Mouse (Mus musculus): ENCODE measurements around the gene Acot8. TPM values are rescaled to one million over a fixed set of nuclear protein-coding genes. Genes with fewer than 3 reads are reported as not detected.

The Acot8 gene
- polyA plus RNA-seq, 1 experiment from 2014 or later: 22.2 TPM

GRCm38 (mm10) chr2:164831029-164831428 is 26.3 kb upstream of the Acot8 start:
- H3K27me3 ChIP-seq (replicated peaks; ENCODE audit: control insufficient read depth, insufficient read depth, low read length): no peaks in the 10 kb centered on the region
- ATAC-seq: no peak
- 89% methylated on average over 10 of the region's 10 CpGs for WGBS
- peaks cover 17% of the 10 kb centered on the region for H3K4me1 ChIP-seq (ENCODE audit: control insufficient read depth, insufficient read depth, low read depth, low read length)
- no peak overlapping the region for H3K4me2 ChIP-seq (ENCODE audit: low read length)
- no peak overlapping the region for H3K27ac ChIP-seq (ENCODE audit: low read depth, low read length)
- no peak overlapping the region for H3K9ac ChIP-seq (ENCODE audit: low read depth, low read length)
- no peaks in the 10 kb centered on the region for H3K9me3 ChIP-seq (ENCODE audit: control insufficient read depth, low read length)
- H3K36me3 ChIP-seq (ENCODE audit: control insufficient read depth, insufficient read depth, low read length): peaks cover 8% of the 10 kb centered on the region
- no peak overlapping the region for H3K4me3 ChIP-seq (ENCODE audit: low read length)

DNA sequence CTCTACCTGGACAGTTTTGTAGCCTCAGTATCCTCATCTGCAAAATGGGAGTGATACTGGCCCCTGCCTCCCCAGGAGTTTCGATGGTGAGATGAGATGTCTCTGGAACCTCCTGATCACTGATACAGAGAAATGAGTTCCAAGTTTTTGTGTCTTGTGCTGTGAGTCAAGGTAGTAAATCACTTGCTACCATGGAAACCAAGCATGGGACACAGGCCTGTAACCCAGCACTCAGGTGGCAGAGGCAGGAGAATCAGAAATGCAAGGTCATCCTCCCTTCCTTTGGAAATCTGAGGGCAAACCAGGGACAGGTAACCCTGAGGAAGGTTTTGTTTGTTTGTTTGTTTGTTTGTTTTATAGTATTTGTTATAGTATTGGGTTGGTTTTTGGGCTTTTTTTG is 24.4 kb upstream of the Acot8 start:
- H3K27ac ChIP-seq (ENCODE audit: low read depth, low read length): no peak overlapping the region
- H3K4me3 ChIP-seq (ENCODE audit: low read length): no peak overlapping the region
- peaks cover 20% of the 10 kb centered on the region for H3K36me3 ChIP-seq (ENCODE audit: control insufficient read depth, insufficient read depth, low read length)
- no peak overlapping the region for H3K4me2 ChIP-seq (ENCODE audit: low read length)
- peaks cover 8% of the 10 kb centered on the region for H3K4me1 ChIP-seq (ENCODE audit: control insufficient read depth, insufficient read depth, low read depth, low read length)
- no peaks in the 10 kb centered on the region for H3K27me3 ChIP-seq (replicated peaks; ENCODE audit: control insufficient read depth, insufficient read depth, low read length)
- H3K9ac ChIP-seq (ENCODE audit: low read depth, low read length): no peak overlapping the region
- ATAC-seq: no peak
- H3K9me3 ChIP-seq (ENCODE audit: control insufficient read depth, low read length): no peaks in the 10 kb centered on the region
- WGBS: 100% methylated on average over 1 of the region's 1 CpGs

DNA sequence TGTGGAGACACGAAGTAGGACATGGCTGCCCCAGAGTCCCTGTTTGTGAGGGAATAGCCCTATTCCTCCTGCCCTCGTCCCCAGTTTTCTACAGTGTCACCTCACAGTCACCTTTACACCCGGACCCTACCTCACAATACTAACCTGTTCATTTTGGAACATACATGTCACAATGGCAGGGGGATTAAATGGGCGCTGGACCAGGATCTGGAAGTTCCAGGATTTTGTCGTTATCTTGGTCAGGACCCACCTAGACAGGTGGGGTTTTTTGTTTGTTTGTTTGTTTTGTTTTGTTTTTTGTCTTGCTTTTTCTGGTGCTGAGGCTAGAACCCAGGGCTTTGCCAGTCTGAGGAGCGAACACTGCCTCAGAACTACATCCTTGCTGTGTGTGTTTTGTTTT is 23.8 kb upstream of the Acot8 start, which contains the start of gene Spata25:
TSS of gene Spata25 (minus strand) at position 101 of the 400 bp plus-strand sequence.
- no peak within 1 kb of the TSS for H3K4me2 ChIP-seq (ENCODE audit: low read length)
- H3K4me1 ChIP-seq (ENCODE audit: control insufficient read depth, insufficient read depth, low read depth, low read length): peaks cover 11% of the 10 kb centered on the region
- WGBS: 88% methylated on average over 6 of the region's 6 CpGs
- no peak within 1 kb of the TSS for H3K27ac ChIP-seq (ENCODE audit: low read depth, low read length)
- peaks cover 20% of the 10 kb centered on the region for H3K36me3 ChIP-seq (ENCODE audit: control insufficient read depth, insufficient read depth, low read length)
- no peaks in the 10 kb centered on the region for H3K27me3 ChIP-seq (replicated peaks; ENCODE audit: control insufficient read depth, insufficient read depth, low read length)
- no peak within 1 kb of the TSS for H3K9ac ChIP-seq (ENCODE audit: low read depth, low read length)
- no peak for ATAC-seq
- H3K4me3 ChIP-seq (ENCODE audit: low read length): no peak within 1 kb of the TSS
- H3K9me3 ChIP-seq (ENCODE audit: control insufficient read depth, low read length): no peaks in the 10 kb centered on the region

DNA sequence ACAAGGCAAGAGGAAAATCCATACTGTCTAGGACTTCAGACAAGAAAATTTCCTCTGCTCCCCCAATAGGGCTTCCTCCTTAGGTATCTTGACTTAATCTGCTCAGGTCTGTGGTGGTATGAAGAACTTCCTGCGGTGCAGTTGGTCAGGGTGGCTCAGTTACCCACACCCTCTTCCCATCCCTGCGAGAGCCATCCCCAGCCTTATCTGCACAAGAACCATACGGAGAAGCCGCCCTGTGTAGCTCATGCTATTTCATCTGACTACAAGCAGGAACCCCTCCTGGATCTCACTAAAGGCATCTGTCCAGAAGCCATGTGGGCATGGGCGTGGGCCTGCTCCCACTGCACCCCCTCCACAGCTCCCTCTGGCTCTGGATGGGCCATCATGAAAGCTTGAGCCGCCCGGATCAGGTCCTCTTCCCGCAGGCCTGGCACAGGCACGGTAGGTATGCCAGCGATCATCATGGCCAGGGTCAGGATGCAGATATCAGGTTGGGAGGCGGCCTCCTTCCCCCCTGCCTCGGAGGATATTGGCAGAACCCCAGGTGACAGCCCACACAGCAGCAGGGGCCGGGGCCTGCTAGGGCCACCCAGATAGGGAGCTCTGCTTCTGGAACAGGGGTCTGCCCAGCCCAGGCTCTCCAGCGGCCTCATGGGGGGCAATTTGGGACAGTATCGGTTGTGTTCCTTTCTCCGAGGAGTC is 22.6 kb upstream of the Acot8 start:
- 85% methylated on average over 16 of the region's 16 CpGs for WGBS
- Histone ChIP-seq H3K9ac (ENCODE audit: low read depth, low read length) (no peak overlapping the region), H3K9me3 (ENCODE audit: control insufficient read depth, low read length) (no peaks in the 10 kb centered on the region), H3K36me3 (ENCODE audit: control insufficient read depth, insufficient read depth, low read length) (peaks cover 20% of the 10 kb centered on the region), H3K4me1 (ENCODE audit: control insufficient read depth, insufficient read depth, low read depth, low read length) (peaks cover 7% of the 10 kb centered on the region), H3K4me3 (ENCODE audit: low read length) (no peak overlapping the region), H3K27me3 (replicated peaks; ENCODE audit: control insufficient read depth, insufficient read depth, low read length) (no peaks in the 10 kb centered on the region), H3K27ac (ENCODE audit: low read depth, low read length) (no peak overlapping the region), H3K4me2 (ENCODE audit: low read length) (no peak overlapping the region)
- no peak for ATAC-seq

DNA sequence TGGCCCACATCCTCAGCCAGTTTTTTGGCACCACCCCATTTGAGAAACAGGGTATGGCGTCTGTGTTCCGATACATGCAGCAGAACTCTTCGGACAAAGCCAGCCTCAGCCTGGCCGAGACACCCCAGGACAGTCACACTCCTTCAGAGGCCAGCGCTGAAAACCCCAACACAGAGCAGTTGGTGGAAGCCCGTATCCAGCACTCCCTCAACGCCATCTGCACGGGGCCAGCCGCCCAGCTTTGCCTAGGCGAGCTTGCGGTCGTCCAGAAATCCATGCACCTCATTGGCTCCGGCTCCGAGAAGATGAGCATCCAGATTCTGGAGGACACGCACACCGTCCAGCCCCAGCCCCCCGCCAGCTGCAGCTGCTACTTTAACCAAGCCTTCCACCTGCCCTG is 20.8 kb upstream of the Acot8 start:
- H3K27me3 ChIP-seq (replicated peaks; ENCODE audit: control insufficient read depth, insufficient read depth, low read length): no peaks in the 10 kb centered on the region
- no peak overlapping the region for H3K9ac ChIP-seq (ENCODE audit: low read depth, low read length)
- WGBS: 94% methylated on average over 17 of the region's 17 CpGs
- no peak overlapping the region for H3K27ac ChIP-seq (ENCODE audit: low read depth, low read length)
- H3K9me3 ChIP-seq (ENCODE audit: control insufficient read depth, low read length): no peaks in the 10 kb centered on the region
- peaks cover 23% of the 10 kb centered on the region for H3K36me3 ChIP-seq (ENCODE audit: control insufficient read depth, insufficient read depth, low read length)
- H3K4me1 ChIP-seq (ENCODE audit: control insufficient read depth, insufficient read depth, low read depth, low read length): peaks cover 9% of the 10 kb centered on the region
- no peak for ATAC-seq
- H3K4me3 ChIP-seq (ENCODE audit: low read length): no peak overlapping the region
- no peak overlapping the region for H3K4me2 ChIP-seq (ENCODE audit: low read length)

- H3K4me1 ChIP-seq (ENCODE audit: control insufficient read depth, insufficient read depth, low read depth, low read length): peaks cover 9% of the 10 kb centered on the region
- H3K9ac ChIP-seq (ENCODE audit: low read depth, low read length): no peak overlapping the region
- peaks cover 23% of the 10 kb centered on the region for H3K36me3 ChIP-seq (ENCODE audit: control insufficient read depth, insufficient read depth, low read length)
- no peaks in the 10 kb centered on the region for H3K9me3 ChIP-seq (ENCODE audit: control insufficient read depth, low read length)
- no peak overlapping the region for H3K27ac ChIP-seq (ENCODE audit: low read depth, low read length)
- H3K4me2 ChIP-seq (ENCODE audit: low read length): peak overlapping the region; percentile 67
- 93% methylated on average over 4 of the region's 4 CpGs for WGBS
- H3K27me3 ChIP-seq (replicated peaks; ENCODE audit: control insufficient read depth, insufficient read depth, low read length): no peaks in the 10 kb centered on the region
- no peak overlapping the region for H3K4me3 ChIP-seq (ENCODE audit: low read length)
- no peak for ATAC-seq
Observed at GRCm38 (mm10) chr2:164823969-164824368, 19.3 kb upstream of the Acot8 start.

DNA sequence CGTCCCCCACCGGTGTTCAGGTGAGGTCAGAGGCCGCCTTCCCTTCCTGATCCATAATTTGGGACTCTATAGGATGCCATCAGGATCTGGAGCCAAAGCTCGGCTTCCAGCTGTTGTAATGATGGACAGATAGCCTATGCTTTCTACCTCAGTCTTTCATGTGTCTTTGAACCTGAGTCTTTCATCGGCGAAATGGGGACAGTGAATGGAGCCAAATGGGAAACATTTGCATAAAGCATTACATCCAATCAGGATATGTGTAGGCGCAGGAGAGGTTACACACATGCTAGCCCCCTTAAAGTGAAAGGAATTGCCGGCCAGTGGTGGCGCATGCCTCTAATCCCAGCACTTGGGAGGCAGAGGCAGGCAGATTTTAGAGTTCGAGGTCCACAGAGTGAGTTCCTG is 18.5 kb upstream of the Acot8 start:
- H3K9me3 ChIP-seq (ENCODE audit: control insufficient read depth, low read length): no peaks in the 10 kb centered on the region
- peaks cover 23% of the 10 kb centered on the region for H3K36me3 ChIP-seq (ENCODE audit: control insufficient read depth, insufficient read depth, low read length)
- WGBS: 3% methylated on average over 10 of the region's 10 CpGs

GRCm38 (mm10) chr2:164822636-164823165 is 18.0 kb upstream of the Acot8 start, which contains the start of gene Zswim1:
Gene Zswim1 (plus strand): TSS chr2:164822686.
- WGBS: under 1% methylated on average over 32 of the region's 32 CpGs
- Histone ChIP-seq H3K4me3 (ENCODE audit: low read length) (peak within 1 kb of the TSS; percentile 83), H3K27me3 (replicated peaks; ENCODE audit: control insufficient read depth, insufficient read depth, low read length) (no peaks in the 10 kb centered on the region), H3K36me3 (ENCODE audit: control insufficient read depth, insufficient read depth, low read length) (peaks cover 20% of the 10 kb centered on the region), H3K27ac (ENCODE audit: low read depth, low read length) (peak within 1 kb of the TSS; percentile 95), H3K9me3 (ENCODE audit: control insufficient read depth, low read length) (no peaks in the 10 kb centered on the region), H3K4me2 (ENCODE audit: low read length) (peak within 1 kb of the TSS; percentile 67), H3K9ac (ENCODE audit: low read depth, low read length) (peak within 1 kb of the TSS; percentile 86), H3K4me1 (ENCODE audit: control insufficient read depth, insufficient read depth, low read depth, low read length) (peaks cover 9% of the 10 kb centered on the region)
- peak; percentile 100 for ATAC-seq

More for the DNA sequence above, 18.5 kb upstream of the Acot8 start:
- peak overlapping the region; percentile 86 for H3K9ac ChIP-seq (ENCODE audit: low read depth, low read length)
- no peaks in the 10 kb centered on the region for H3K27me3 ChIP-seq (replicated peaks; ENCODE audit: control insufficient read depth, insufficient read depth, low read length)
- peak overlapping the region; percentile 95 for H3K27ac ChIP-seq (ENCODE audit: low read depth, low read length)
- peaks cover 9% of the 10 kb centered on the region for H3K4me1 ChIP-seq (ENCODE audit: control insufficient read depth, insufficient read depth, low read depth, low read length)
- peak; percentile 46 for ATAC-seq
- peak overlapping the region; percentile 83 for H3K4me3 ChIP-seq (ENCODE audit: low read length)
- peak overlapping the region; percentile 67 for H3K4me2 ChIP-seq (ENCODE audit: low read length)

DNA sequence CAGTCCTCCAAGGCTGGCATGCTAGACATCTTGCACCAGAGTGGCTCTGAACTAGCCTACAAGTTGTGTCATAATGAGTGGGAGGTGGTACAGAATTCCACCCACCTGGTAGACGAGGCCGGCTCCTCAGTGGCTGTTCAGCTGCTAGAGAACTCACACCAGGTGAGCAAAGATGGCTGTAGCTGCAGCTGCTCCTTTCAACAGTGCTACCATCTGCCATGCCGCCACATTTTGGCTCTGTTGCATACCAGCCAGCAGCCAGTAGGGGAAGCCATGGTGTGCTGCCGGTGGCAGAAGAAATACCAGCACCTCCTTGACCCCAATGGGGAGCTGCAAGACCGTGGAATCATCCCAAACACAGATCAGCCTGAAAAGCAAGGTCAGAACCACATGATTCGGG is 16.4 kb upstream of the Acot8 start:
- no peak overlapping the region for H3K27ac ChIP-seq (ENCODE audit: low read depth, low read length)
- 77% methylated on average over 6 of the region's 6 CpGs for WGBS
- H3K27me3 ChIP-seq (replicated peaks; ENCODE audit: control insufficient read depth, insufficient read depth, low read length): no peaks in the 10 kb centered on the region
- no peak overlapping the region for H3K4me3 ChIP-seq (ENCODE audit: low read length)
- H3K36me3 ChIP-seq (ENCODE audit: control insufficient read depth, insufficient read depth, low read length): peaks cover 15% of the 10 kb centered on the region
- no peak overlapping the region for H3K9ac ChIP-seq (ENCODE audit: low read depth, low read length)
- H3K4me1 ChIP-seq (ENCODE audit: control insufficient read depth, insufficient read depth, low read depth, low read length): peaks cover 9% of the 10 kb centered on the region
- no peak overlapping the region for H3K4me2 ChIP-seq (ENCODE audit: low read length)
- H3K9me3 ChIP-seq (ENCODE audit: control insufficient read depth, low read length): no peaks in the 10 kb centered on the region
- no peak for ATAC-seq

All from hindbrain, embryonic 16.5 days (tissue).